Comparison of ENCODE assay signal across 8 mouse cellular contexts in the genomic region with DNA sequence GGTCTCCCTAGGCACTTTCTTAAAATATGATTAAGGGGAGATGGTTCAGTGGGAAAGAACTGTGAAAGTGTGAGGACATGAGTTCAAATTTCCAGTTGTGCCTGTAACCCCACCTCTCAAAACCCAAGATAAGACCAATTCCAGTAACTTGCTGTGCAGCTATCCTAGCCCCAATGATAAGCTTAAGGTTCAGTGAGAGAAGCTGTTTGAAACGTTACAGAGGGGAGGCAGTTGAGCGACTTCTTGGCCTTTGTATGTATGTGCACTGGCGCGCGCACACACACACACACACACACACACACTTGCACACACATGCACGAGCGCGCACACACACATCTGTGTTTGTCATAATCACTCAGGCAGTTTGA. TPM values are rescaled to one million over a fixed set of nuclear protein-coding genes. Genes with fewer than 3 reads are reported as not detected.
DNase-seq lines count a peak whose midpoint lies in the region; ATAC-seq and TF ChIP-seq lines count a peak whose summit lies in the region.

No protein-coding gene starts in this region.

- no peaks in the 10 kb centered on the region for H3K36me3 ChIP-seq in heart, embryonic 13.5 days
- no peaks in the 10 kb centered on the region for H3K36me3 ChIP-seq in intestine, embryonic 14.5 days (ENCODE audit: control insufficient read depth, insufficient read depth, low read length)
- H3K36me3 ChIP-seq in midbrain, embryonic 15.5 days (replicated peaks), result no peaks in the 10 kb centered on the region
- H3K36me3 ChIP-seq in thymus, adult 2 months (ENCODE audit: control insufficient read depth, insufficient read depth, low read length), result no peaks in the 10 kb centered on the region

- peak overlapping the region; percentile 66 for H3K4me2 ChIP-seq in heart, embryonic 13.5 days
- H3K4me2 ChIP-seq in intestine, embryonic 14.5 days (ENCODE audit: low read length), result peak overlapping the region; percentile 50
- H3K4me2 ChIP-seq in midbrain, embryonic 15.5 days, result peak overlapping the region; percentile 45

- 77% methylated on average over 8 of the region's 8 CpGs for WGBS in heart, embryonic 13.5 days
- WGBS in intestine, embryonic 14.5 days, result 77% methylated on average over 8 of the region's 8 CpGs
- WGBS in midbrain, embryonic 15.5 days, result 75% methylated on average over 8 of the region's 8 CpGs
- 83% methylated on average over 8 of the region's 8 CpGs for WGBS in thymus, adult 2 months

- ATAC-seq in heart, embryonic 13.5 days (ENCODE audit: extremely low read depth, insufficient number of reproducible peaks, low FRiP score, low TSS enrichment), result no peak
- no peak for ATAC-seq in intestine, embryonic 14.5 days (replicated peaks; ENCODE audit: low FRiP score, low TSS enrichment, low read depth)
- ATAC-seq in midbrain, embryonic 15.5 days (replicated peaks), result no peak

- peaks cover 41% of the 10 kb centered on the region for H3K4me1 ChIP-seq in heart, embryonic 13.5 days
- peaks cover 27% of the 10 kb centered on the region for H3K4me1 ChIP-seq in intestine, embryonic 14.5 days (replicated peaks; ENCODE audit: control insufficient read depth, insufficient read depth, low read length)
- peaks cover 41% of the 10 kb centered on the region for H3K4me1 ChIP-seq in midbrain, embryonic 15.5 days
- H3K4me1 ChIP-seq in thymus, adult 2 months (replicated peaks; ENCODE audit: control insufficient read depth, insufficient read depth, low read length), result peaks cover 4% of the 10 kb centered on the region

- H3K27me3 ChIP-seq in heart, embryonic 13.5 days (replicated peaks), result no peaks in the 10 kb centered on the region
- no peaks in the 10 kb centered on the region for H3K27me3 ChIP-seq in intestine, embryonic 14.5 days (replicated peaks; ENCODE audit: control insufficient read depth, insufficient read depth, low read length)
- no peaks in the 10 kb centered on the region for H3K27me3 ChIP-seq in midbrain, embryonic 15.5 days (replicated peaks)
- H3K27me3 ChIP-seq in thymus, adult 2 months (ENCODE audit: control insufficient read depth, insufficient read depth, low read length), result no peaks in the 10 kb centered on the region

- H3K27ac ChIP-seq in heart, embryonic 13.5 days (replicated peaks), result no peak overlapping the region
- H3K27ac ChIP-seq in intestine, embryonic 14.5 days (ENCODE audit: low read depth), result no peak overlapping the region
- 0 out of 2 replicates have a peak overlapping the region, but pooled peaks have one; percentile 47 for H3K27ac ChIP-seq in midbrain, embryonic 15.5 days
- H3K27ac ChIP-seq in thymus, adult 2 months (ENCODE audit: control insufficient read depth, insufficient read depth, low read length), result no peak overlapping the region

- H3K9ac ChIP-seq in heart, embryonic 13.5 days, result no peak overlapping the region
- no peak overlapping the region for H3K9ac ChIP-seq in intestine, embryonic 14.5 days (ENCODE audit: low read length)
- no peak overlapping the region for H3K9ac ChIP-seq in midbrain, embryonic 15.5 days

- peak overlapping the region; percentile 91 for H3K4me3 ChIP-seq in heart, embryonic 13.5 days
- H3K4me3 ChIP-seq in intestine, embryonic 14.5 days (ENCODE audit: low read depth, low read length), result 0 out of 2 replicates have a peak overlapping the region, but pooled peaks have one; percentile 85
- no peak overlapping the region for H3K4me3 ChIP-seq in midbrain, embryonic 15.5 days
- H3K4me3 ChIP-seq in thymus, adult 2 months (ENCODE audit: control insufficient read depth, insufficient read depth, low read length), result no peak overlapping the region

- DNase-seq in heart, postnatal 4 days, result no peak
- peak; percentile 54 for DNase-seq in c-Kit-positive CD71-positive TER-119-positive erythroid progenitor cells, embryonic 14.5 days (ENCODE audit: low spot score)
- no peak for DNase-seq in intestine, embryonic 14.5 days (ENCODE audit: low spot score)
- DNase-seq in cerebellum, postnatal 25 days, result no peak
- DNase-seq in thymus, adult 2 months, result no peak
- no peak for DNase-seq in retina, embryonic 14.5 days (ENCODE audit: low spot score)

- H3K9me3 ChIP-seq in heart, embryonic 13.5 days, result no peaks in the 10 kb centered on the region
- H3K9me3 ChIP-seq in intestine, embryonic 14.5 days (ENCODE audit: control insufficient read depth, low read length), result no peaks in the 10 kb centered on the region
- H3K9me3 ChIP-seq in midbrain, embryonic 15.5 days, result no peaks in the 10 kb centered on the region

- no peak for TF ChIP-seq CTCF in thymus, adult 2 months (IDR thresholded peaks at IDR 0.05; ENCODE audit: borderline replicate concordance, control insufficient read depth, extremely low read depth, insufficient read depth, low read length, poor library complexity)

- TF ChIP-seq POLR2A in thymus, adult 2 months (IDR thresholded peaks at IDR 0.05; ENCODE audit: control insufficient read depth, extremely low read depth, insufficient read depth, low read length, poor library complexity), result no peak

RNA-seq across cellular contexts. Expression of a gene that starts 0.8 kb away (rescaled TPM):
- 9.4 and 10.9 TPM in 2 replicates for polyA plus RNA-seq in heart, embryonic 13.5 days (2015; fragmentation: Nextera tagmentation; extraction: Ambion mirVana)
- 10 to 100 TPM; 85.9 to 86.8 TPM for total RNA-seq in heart, postnatal 4 days (2021)
- polyA plus RNA-seq in intestine, embryonic 14.5 days (2014; fragmentation: Nextera tagmentation; extraction: Ambion mirVana), result 15.7 and 17.7 TPM in 2 replicates
- polyA plus RNA-seq in midbrain, embryonic 15.5 days (2015; fragmentation: Nextera tagmentation; extraction: Ambion mirVana), result 49.8 and 63.1 TPM in 2 replicates
- polyA plus RNA-seq in thymus, adult 2 months (2012; rRNA removed), result 68.1 and 69.0 TPM in 2 replicates

Comparison
In these comparisons a context has a peak if more than half of its experiments do, and no peak if none do; other contexts are left out.
1. H3K4me3 ChIP-seq: peak in heart, embryonic 13.5 days (single experiment) and intestine, embryonic 14.5 days (single experiment); none in midbrain, embryonic 15.5 days (single experiment) and thymus, adult 2 months (single experiment).
2. Peak in every context shown above with its lines, with median percentiles within 50 percentile points of each other: H3K4me2 ChIP-seq.